Mouse (Mus musculus): ENCODE measurements around the gene Nudc. TPM values are rescaled to one million over a fixed set of nuclear protein-coding genes. Genes with fewer than 3 reads are reported as not detected.
A peak's percentile ranks its signal among the peaks of the same experiment; 100 is the strongest.

Gene Nudc
- total and polyA plus RNA-seq, 2 experiments from 2014 or later: 115 to 262 TPM

DNA sequence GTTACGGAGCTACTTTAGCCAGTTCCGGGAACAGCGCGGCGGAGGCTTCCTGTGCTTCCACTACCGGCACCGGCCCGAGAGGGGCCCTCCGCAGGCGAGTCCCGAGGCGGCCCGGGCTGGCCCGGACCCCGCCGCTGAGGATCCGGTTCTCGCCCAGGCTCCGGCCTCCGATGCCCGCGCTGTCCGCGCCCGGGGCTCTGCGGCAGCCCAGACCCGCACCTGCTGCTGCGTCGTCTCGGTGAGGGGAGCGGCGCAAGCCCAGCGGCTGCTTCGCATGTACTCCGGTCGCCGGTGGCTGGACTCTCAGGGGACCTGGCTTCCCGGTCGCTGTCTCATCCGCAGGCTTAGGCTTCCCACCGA lies 29.0 kb upstream of the Nudc start:
- no peak for TF ChIP-seq CTCF (IDR thresholded peaks at IDR 0.05; ENCODE audit: low read depth)
- peak; percentile 62 for ATAC-seq
- WGBS: under 1% methylated on average over 38 of the region's 41 CpGs

DNA sequence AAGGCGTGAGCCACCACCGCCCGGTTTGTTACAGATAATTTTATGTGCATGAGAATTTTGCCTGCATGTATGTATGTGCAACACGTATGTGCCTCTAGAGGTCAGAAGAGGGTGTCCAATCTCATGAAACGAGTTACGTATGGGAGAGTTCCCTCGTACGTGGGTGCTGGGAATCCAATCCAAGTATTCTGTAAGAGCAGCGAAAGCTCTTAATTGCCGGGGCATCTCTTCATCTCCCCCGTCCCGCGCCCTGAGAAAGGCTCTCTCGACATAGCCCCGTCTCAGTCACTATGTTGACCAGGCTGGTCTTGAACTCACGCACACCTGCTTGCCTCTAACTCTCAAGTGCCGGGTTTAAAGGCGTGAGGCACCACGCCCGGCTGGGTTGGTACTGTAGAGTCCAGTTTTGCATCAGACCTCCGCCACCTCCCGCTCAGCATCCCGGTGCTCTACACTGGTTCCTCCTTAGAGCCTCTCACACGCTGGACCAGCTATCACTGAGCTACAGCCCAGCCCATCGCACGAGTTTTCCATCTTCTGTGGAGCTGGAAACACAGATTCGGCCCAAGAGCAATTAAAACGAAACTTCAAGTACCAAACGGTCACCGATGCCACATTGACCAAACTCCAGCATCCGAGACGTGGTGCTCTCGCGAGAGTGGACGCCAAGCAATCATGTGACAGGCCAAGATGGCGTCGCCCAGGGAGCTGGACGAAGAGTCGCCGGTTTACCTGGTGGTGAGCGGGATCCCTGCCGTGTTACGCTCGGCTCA lies 28.5 kb upstream of the Nudc start, which contains the start of gene Gpatch3:
Gene Gpatch3, plus strand, starts transcription at position 676 of the 773 bp plus-strand sequence.
- 5% methylated on average over 44 of the region's 44 CpGs for WGBS
- Histone ChIP-seq H3K4me3 (ENCODE audit: low read depth, low read length) (peak within 1 kb of the TSS; percentile 86), H3K4me1 (ENCODE audit: insufficient read depth) (no peaks in the 10 kb centered on the region), H3K4me2 (ENCODE audit: low read depth) (peak within 1 kb of the TSS; percentile 82), H3K9me3 (ENCODE audit: low read length) (no peaks in the 10 kb centered on the region), H3K27me3 (ENCODE audit: insufficient read depth, low read length) (no peaks in the 10 kb centered on the region), H3K36me3 (ENCODE audit: insufficient read depth) (peaks cover 15% of the 10 kb centered on the region), H3K27ac (ENCODE audit: low read depth, low read length) (peak within 1 kb of the TSS; percentile 73), H3K9ac (peak within 1 kb of the TSS; percentile 73)
- DNase-seq (peak; percentile 95), ATAC-seq (peak; percentile 95)
- TF ChIP-seq CTCF (IDR thresholded peaks at IDR 0.05; ENCODE audit: low read depth): peak; percentile 46

More for the DNA sequence above, 29.0 kb upstream of the Nudc start:
- Histone ChIP-seq H3K4me1 (ENCODE audit: insufficient read depth) (no peaks in the 10 kb centered on the region), H3K27me3 (ENCODE audit: insufficient read depth, low read length) (no peaks in the 10 kb centered on the region), H3K4me2 (ENCODE audit: low read depth) (peak overlapping the region; percentile 82), H3K9ac (peak overlapping the region; percentile 73), H3K9me3 (ENCODE audit: low read length) (no peaks in the 10 kb centered on the region), H3K27ac (ENCODE audit: low read depth, low read length) (peak overlapping the region; percentile 73), H3K4me3 (ENCODE audit: low read depth, low read length) (peak overlapping the region; percentile 86), H3K36me3 (ENCODE audit: insufficient read depth) (peaks cover 21% of the 10 kb centered on the region)
- DNase-seq: no peak

DNA sequence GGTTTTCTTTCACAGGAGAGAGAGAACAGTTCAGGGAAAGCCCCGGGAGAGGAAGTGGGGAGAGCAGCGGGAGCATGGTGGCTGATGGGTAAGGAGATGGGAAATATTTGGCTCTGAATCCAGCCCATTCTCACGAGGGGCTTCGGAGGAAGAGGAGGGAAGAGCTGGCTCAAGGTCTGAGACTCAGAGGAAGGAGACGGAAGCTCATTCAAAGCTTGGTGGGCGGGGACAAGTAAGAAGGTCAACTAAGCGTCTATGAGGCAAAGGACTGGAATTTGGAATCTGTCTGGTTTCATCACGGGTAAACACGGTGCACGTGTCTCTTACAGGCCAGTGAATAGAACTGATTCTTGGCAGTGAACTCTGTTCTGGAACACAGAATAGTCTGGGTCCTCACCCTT lies 24.3 kb upstream of the Nudc start:
- H3K4me2 ChIP-seq (ENCODE audit: low read depth): no peak overlapping the region

DNA sequence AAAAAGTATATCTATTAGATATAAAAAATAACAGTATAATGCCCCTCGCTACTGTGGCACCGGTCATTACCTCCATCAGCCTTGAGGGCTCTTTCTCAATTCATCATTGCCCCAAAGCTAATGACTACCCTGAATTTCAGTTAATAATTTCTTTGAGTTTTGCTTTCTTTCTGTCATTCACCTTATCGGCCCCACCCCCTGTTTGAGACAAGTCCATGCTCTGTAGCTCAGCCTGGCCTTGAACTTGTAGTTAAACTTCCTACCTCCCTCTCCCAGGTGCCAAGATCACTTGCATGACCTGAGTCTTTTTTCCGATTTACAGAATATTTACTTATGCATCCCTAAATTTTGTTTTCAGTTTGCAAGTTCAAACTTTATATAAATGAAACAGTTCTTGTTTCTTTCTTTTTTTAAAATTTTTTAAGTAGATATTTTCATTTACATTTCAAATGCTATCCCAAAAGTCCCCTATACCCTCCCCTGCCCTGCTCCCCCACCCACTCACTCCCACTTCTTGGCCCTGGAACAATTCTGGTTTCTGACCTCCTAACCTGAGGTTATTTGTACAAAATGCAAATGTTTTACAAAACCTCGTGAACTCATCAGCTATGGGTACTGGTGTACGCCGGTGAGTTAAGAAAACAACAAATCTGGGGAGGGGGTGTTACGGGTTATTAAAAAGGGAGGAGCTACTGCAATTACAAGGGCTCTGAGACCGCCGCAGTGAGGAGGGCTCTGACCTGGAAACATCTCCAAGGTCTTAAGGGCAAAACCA lies 23.7 kb upstream of the Nudc start:
- H3K4me3 ChIP-seq (ENCODE audit: low read depth, low read length): no peak overlapping the region

More for the DNA sequence above, 24.3 kb upstream of the Nudc start:
- WGBS: 59% methylated on average over 10 of the region's 10 CpGs
- no peaks in the 10 kb centered on the region for H3K9me3 ChIP-seq (ENCODE audit: low read length)
- H3K27ac ChIP-seq (ENCODE audit: low read depth, low read length): no peak overlapping the region
- H3K27me3 ChIP-seq (ENCODE audit: insufficient read depth, low read length): no peaks in the 10 kb centered on the region
- no peaks in the 10 kb centered on the region for H3K4me1 ChIP-seq (ENCODE audit: insufficient read depth)
- no peak for DNase-seq
- no peak overlapping the region for H3K9ac ChIP-seq
- no peak for ATAC-seq
- no peak overlapping the region for H3K4me3 ChIP-seq (ENCODE audit: low read depth, low read length)
- no peaks in the 10 kb centered on the region for H3K36me3 ChIP-seq (ENCODE audit: insufficient read depth)
- TF ChIP-seq CTCF (IDR thresholded peaks at IDR 0.05; ENCODE audit: low read depth): no peak

DNA sequence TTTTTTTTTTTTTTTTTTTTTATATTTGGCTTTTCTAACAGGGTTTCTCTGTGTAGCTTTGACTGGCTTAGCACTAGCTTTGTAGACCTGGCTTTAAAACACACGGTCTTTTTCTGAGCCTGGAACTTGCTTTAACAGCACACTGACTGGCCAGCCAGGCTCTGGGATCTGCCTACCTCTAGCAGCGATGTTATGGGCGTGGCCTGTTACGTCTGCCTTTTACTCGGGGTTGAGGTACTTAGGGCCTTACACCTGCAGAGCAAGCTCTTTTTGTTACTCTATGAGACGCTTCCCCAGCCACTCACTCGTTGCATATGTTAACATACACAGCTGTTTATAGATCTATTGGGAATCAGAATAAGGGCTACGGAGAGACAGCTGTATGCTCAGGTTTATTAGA lies 21.5 kb upstream of the Nudc start:
- Histone ChIP-seq H3K4me3 (ENCODE audit: low read depth, low read length) (no peak overlapping the region), H3K4me1 (ENCODE audit: insufficient read depth) (no peaks in the 10 kb centered on the region), H3K9me3 (ENCODE audit: low read length) (no peaks in the 10 kb centered on the region), H3K9ac (no peak overlapping the region), H3K4me2 (ENCODE audit: low read depth) (no peak overlapping the region), H3K36me3 (ENCODE audit: insufficient read depth) (no peaks in the 10 kb centered on the region), H3K27me3 (ENCODE audit: insufficient read depth, low read length) (no peaks in the 10 kb centered on the region), H3K27ac (ENCODE audit: low read depth, low read length) (no peak overlapping the region)
- DNase-seq: no peak
- ATAC-seq: no peak
- TF ChIP-seq CTCF (IDR thresholded peaks at IDR 0.05; ENCODE audit: low read depth): no peak
- 34% methylated on average over 8 of the region's 8 CpGs for WGBS

More for the DNA sequence above, 23.7 kb upstream of the Nudc start:
- Histone ChIP-seq H3K36me3 (ENCODE audit: insufficient read depth) (no peaks in the 10 kb centered on the region), H3K27ac (ENCODE audit: low read depth, low read length) (no peak overlapping the region), H3K9me3 (ENCODE audit: low read length) (no peaks in the 10 kb centered on the region), H3K4me2 (ENCODE audit: low read depth) (no peak overlapping the region), H3K4me1 (ENCODE audit: insufficient read depth) (no peaks in the 10 kb centered on the region), H3K9ac (no peak overlapping the region), H3K27me3 (ENCODE audit: insufficient read depth, low read length) (no peaks in the 10 kb centered on the region)
- no peak for ATAC-seq
- TF ChIP-seq CTCF (IDR thresholded peaks at IDR 0.05; ENCODE audit: low read depth): no peak
- DNase-seq: no peak
- WGBS: 82% methylated on average over 10 of the region's 10 CpGs

DNA sequence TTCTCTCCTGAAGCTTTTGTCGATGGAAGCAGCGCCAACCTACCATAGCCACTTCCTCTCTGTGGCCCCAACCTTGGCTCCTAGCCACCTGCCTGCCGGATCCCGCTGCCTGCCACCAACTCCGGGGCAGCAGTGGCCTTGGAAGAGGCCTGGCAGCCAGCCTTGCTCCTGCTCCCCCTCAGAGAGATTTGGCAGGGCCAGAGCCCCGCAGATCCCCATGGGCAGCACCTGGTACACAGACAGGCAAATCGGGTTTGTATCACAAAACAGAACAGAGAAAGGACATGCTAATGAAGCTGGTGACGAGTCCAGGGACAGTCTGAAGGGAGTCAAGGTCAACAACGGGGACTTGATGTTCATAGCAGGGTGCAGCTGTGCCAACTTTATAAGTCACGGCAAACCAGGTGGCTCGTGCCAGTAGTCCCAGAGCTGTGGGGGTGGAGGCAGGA lies 17.4 kb upstream of the Nudc start:
- no peak for ATAC-seq
- Histone ChIP-seq H3K4me1 (ENCODE audit: insufficient read depth) (no peaks in the 10 kb centered on the region), H3K9ac (no peak overlapping the region), H3K4me2 (ENCODE audit: low read depth) (no peak overlapping the region), H3K4me3 (ENCODE audit: low read depth, low read length) (no peak overlapping the region), H3K9me3 (ENCODE audit: low read length) (no peaks in the 10 kb centered on the region), H3K27me3 (ENCODE audit: insufficient read depth, low read length) (no peaks in the 10 kb centered on the region), H3K27ac (ENCODE audit: low read depth, low read length) (no peak overlapping the region), H3K36me3 (ENCODE audit: insufficient read depth) (no peaks in the 10 kb centered on the region)
- 54% methylated on average over 11 of the region's 11 CpGs for WGBS
- peak; percentile 18 for DNase-seq
- TF ChIP-seq CTCF (IDR thresholded peaks at IDR 0.05; ENCODE audit: low read depth): no peak

DNA sequence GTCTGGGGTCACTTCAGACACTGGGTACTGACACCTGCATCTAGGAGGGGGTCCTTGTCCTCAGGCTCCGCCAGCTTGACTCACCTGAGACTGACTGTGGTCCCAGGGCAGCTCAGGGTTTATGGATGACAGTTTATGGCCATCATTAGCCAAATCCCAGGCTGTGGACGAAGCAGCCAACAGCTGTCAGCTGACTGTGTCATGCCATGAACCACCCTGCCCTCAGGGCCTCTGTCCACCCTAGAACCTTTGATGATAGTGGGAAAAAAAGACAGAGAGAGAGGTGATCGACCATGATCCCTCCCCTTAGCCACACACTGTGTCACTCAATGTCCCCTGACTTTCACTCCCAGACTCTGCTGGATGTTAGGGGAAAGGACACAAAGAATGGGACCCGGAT lies 15.8 kb upstream of the Nudc start:
- no peaks in the 10 kb centered on the region for H3K36me3 ChIP-seq (ENCODE audit: insufficient read depth)
- no peaks in the 10 kb centered on the region for H3K9me3 ChIP-seq (ENCODE audit: low read length)
- H3K4me3 ChIP-seq (ENCODE audit: low read depth, low read length): no peak overlapping the region
- TF ChIP-seq CTCF (IDR thresholded peaks at IDR 0.05; ENCODE audit: low read depth): no peak
- H3K9ac ChIP-seq: no peak overlapping the region
- no peaks in the 10 kb centered on the region for H3K4me1 ChIP-seq (ENCODE audit: insufficient read depth)
- H3K27me3 ChIP-seq (ENCODE audit: insufficient read depth, low read length): no peaks in the 10 kb centered on the region
- ATAC-seq (no peak), DNase-seq (no peak)
- WGBS: 74% methylated on average over 4 of the region's 4 CpGs
- H3K4me2 ChIP-seq (ENCODE audit: low read depth): no peak overlapping the region
- H3K27ac ChIP-seq (ENCODE audit: low read depth, low read length): no peak overlapping the region
